Mouse (Mus musculus) testis, adult 2 months (tissue): ENCODE measurements around the gene Plaur. TPM values are rescaled to one million over a fixed set of nuclear protein-coding genes. Genes with fewer than 3 reads are reported as not detected.
"Not testable (repeated sequence)": the region's sequence is repeated elsewhere in the genome, so short reads cannot be mapped to it uniquely, and the experiment has no call there.

Source experiments
- H3K27ac ChIP-seq: fragments of 200-500 bp; 2 replicates; pipeline ENCODE4 v1.5.1; 2012; ENCODE audit warnings: low read depth, low read length; ENCODE audit not compliant: control insufficient read depth, insufficient read depth
- H3K27me3 ChIP-seq: fragments of 200-500 bp; 2 replicates; pipeline ENCODE4 v1.6.1; 2012; ENCODE audit warnings: mild to moderate bottlenecking, low read length, moderate library complexity; ENCODE audit not compliant: control insufficient read depth, insufficient read depth
- H3K36me3 ChIP-seq: fragments of 200-500 bp; 2 replicates; pipeline ENCODE4 v1.6.1; 2012; ENCODE audit warnings: mild to moderate bottlenecking, low read length; ENCODE audit not compliant: control insufficient read depth, insufficient read depth
- H3K4me1 ChIP-seq: fragments of 200-500 bp; 2 replicates; pipeline ENCODE4 v1.6.1; 2012; ENCODE audit warnings: low read length; ENCODE audit not compliant: control insufficient read depth, insufficient read depth
- H3K4me3 ChIP-seq: fragments of 200-500 bp; 2 replicates; pipeline ENCODE4 v1.5.1; 2012; ENCODE audit warnings: low read depth, mild to moderate bottlenecking, low read length, moderate library complexity, mixed read lengths; ENCODE audit not compliant: control insufficient read depth
- CTCF ChIP-seq: fragments of 200-500 bp; IDR thresholded peaks from 2 replicates; pipeline ENCODE4 v1.5.1; 2012; ENCODE audit warnings: low read depth, mild to moderate bottlenecking, inconsistent platforms, low read length, moderate library complexity; ENCODE audit not compliant: control insufficient read depth, insufficient read depth, insufficient replicate concordance
- POLR2A ChIP-seq: fragments of 200-500 bp; IDR thresholded peaks from 2 replicates; pipeline ENCODE4 v1.6.1; 2012; ENCODE audit warnings: low read depth, mild to moderate bottlenecking, inconsistent platforms, low read length, moderate library complexity; ENCODE audit not compliant: control insufficient read depth
- polyA plus RNA-seq: library from polyadenylated mRNA; depleted of rRNA; stranded (reverse); fragments of >200 nt; gene quantifications from 2 replicates; pipeline ENCODE4 v1.2.3, GENCODE M21; 2012; rRNA removed

Gene Plaur
- polyA plus RNA-seq, 1 experiment = not detected

- Histone ChIP-seq H3K4me1 (no peaks in the 10 kb centered on the region), H3K27ac (no peak overlapping the region), H3K27me3 (no peaks in the 10 kb centered on the region), H3K4me3 (no peak overlapping the region), H3K36me3 (no peaks in the 10 kb centered on the region)
- TF ChIP-seq CTCF (no peak), POLR2A (no peak)
Measured at GRCm38 (mm10) chr7:24517077-24517476, 54.8 kb downstream of the Plaur start.

DNA sequence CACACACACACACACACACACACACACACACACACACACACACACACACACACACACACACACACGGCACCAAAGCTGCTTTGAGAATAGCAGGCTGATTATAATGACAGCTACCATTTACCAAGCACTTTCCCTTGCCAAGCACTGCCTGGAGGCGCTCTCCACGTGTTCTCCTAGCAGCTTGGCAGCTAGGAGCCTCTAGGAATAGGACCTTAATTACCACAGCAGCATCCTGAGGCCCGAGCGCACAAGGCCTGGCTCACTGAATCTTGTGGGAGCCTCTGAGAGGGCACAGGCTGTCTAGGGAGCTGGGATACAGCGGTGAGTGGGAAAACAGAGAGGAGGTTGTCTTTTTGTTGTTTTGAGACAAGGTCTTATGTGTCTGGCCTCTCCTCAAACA lies 55.4 kb downstream of the Plaur start:
- Histone ChIP-seq H3K36me3 (no peaks in the 10 kb centered on the region), H3K4me3 (no peak overlapping the region), H3K4me1 (no peaks in the 10 kb centered on the region), H3K27me3 (no peaks in the 10 kb centered on the region), H3K27ac (no peak overlapping the region)
- TF ChIP-seq POLR2A (no peak), CTCF (no peak)

DNA sequence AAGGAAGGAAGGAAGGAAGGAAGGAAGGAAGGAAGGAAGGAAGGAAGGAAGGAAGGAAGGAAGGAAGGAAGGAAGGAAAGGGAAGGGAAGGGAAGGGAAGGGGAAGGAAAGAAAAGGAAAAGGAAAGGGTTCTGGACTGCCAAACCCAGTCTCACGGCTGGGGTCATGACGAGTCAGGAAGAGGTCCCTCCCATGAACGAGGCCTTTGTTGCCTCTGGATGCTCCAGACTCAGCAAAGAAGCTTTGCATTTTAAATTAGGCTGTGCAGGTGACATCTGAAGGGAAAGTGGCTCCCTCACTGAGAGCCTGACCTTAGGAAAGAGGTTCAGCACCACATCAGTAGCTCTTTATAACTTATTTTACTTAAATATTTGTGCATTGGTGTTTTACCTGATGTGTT lies 56.8 kb downstream of the Plaur start:
- H3K27me3 ChIP-seq = no peaks in the 10 kb centered on the region
- no peak overlapping the region for H3K4me3 ChIP-seq
- no peak overlapping the region for H3K27ac ChIP-seq
- TF ChIP-seq CTCF = no peak
- no peak for TF ChIP-seq POLR2A
- no peaks in the 10 kb centered on the region for H3K36me3 ChIP-seq
- H3K4me1 ChIP-seq = no peaks in the 10 kb centered on the region

DNA sequence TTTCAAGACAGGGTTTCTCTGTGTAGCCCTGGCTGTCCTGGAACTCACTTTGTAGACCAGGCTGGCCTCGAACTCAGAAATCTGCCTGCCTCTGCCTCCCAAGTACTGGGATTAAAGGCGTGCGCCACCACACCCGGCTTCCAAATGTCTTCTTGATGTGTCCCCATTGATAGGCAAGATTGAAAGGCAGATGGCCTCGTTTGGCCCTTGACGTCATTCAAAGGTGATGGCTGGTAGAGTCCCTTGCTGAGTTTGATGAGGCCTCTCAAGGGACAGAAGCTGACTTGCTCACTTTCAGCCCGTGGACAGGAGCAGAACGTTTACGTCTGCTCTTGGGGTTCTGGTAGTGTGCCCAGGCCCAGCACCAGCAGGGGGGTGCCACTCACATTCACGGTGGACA lies 57.8 kb downstream of the Plaur start:
- H3K27ac ChIP-seq, H3K4me1 ChIP-seq, H3K36me3 ChIP-seq, H3K27me3 ChIP-seq, H3K4me3 ChIP-seq: not testable (repeated sequence)

- no peaks in the 10 kb centered on the region for H3K4me1 ChIP-seq
- no peaks in the 10 kb centered on the region for H3K27me3 ChIP-seq
- H3K4me3 ChIP-seq = no peak overlapping the region
- TF ChIP-seq POLR2A (no peak), CTCF (no peak)
- no peak overlapping the region for H3K27ac ChIP-seq
- no peaks in the 10 kb centered on the region for H3K36me3 ChIP-seq
Measured at GRCm38 (mm10) chr7:24522805-24523204, 60.5 kb downstream of the Plaur start.

- H3K27ac ChIP-seq = no peak overlapping the region
- no peaks in the 10 kb centered on the region for H3K4me1 ChIP-seq
- no peaks in the 10 kb centered on the region for H3K36me3 ChIP-seq
- H3K4me3 ChIP-seq = no peak overlapping the region
- TF ChIP-seq CTCF (no peak), POLR2A (no peak)
- H3K27me3 ChIP-seq = no peaks in the 10 kb centered on the region
Measured at GRCm38 (mm10) chr7:24523723-24524122, 61.4 kb downstream of the Plaur start.

DNA sequence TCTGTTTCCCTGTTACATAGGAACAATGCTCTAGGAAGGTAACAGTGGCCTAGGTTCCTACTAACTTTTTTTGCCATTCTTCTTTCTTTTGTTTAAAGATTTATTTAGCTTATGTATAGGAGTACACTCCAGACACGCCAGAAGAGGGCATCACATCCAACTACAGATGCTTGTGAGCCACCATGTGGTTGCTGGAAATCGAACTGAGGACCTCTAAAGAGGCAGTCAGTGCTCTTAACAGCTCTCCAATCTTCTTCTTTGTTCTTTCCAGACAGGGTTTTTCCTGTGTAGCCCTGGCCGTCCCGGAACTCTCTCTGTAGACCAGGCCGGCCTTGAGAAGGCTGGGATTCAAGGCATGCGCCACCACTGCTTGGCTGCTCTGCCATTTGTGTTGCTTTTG lies 62.7 kb downstream of the Plaur start:
- Histone ChIP-seq H3K36me3 (no peaks in the 10 kb centered on the region), H3K27me3 (no peaks in the 10 kb centered on the region), H3K27ac (no peak overlapping the region), H3K4me1 (peaks cover 7% of the 10 kb centered on the region), H3K4me3 (no peak overlapping the region)
- TF ChIP-seq POLR2A (no peak), CTCF (no peak)

Other genes starting within 250 kb of the Plaur start
- 0.70 and 0.84 TPM in 2 replicates for gene Zfp109, start 224.9 kb upstream of the Plaur start, polyA plus RNA-seq
- gene Zfp108, start 207.7 kb upstream of the Plaur start, polyA plus RNA-seq = 0.26 and 0.31 TPM in 2 replicates
- 3.9 and 4.6 TPM in 2 replicates for gene Zfp93, start 192.1 kb upstream of the Plaur start, polyA plus RNA-seq
- gene Zfp61, start 161.3 kb upstream of the Plaur start, polyA plus RNA-seq = 12.1 and 12.4 TPM in 2 replicates
- 10.5 and 10.8 TPM in 2 replicates for gene Zfp94, start 145.8 kb upstream of the Plaur start, polyA plus RNA-seq
- 277 and 339 TPM in 2 replicates for gene Tescl, start 128.5 kb upstream of the Plaur start, polyA plus RNA-seq
- gene Lypd5, start 113.3 kb upstream of the Plaur start, polyA plus RNA-seq = 1.7 and 2.3 TPM in 2 replicates
- gene Kcnn4, start 92.2 kb upstream of the Plaur start, polyA plus RNA-seq = 2.5 and 3.8 TPM in 2 replicates
- gene Smg9, start 62.9 kb upstream of the Plaur start, polyA plus RNA-seq = 151 and 171 TPM in 2 replicates
- 1,510 and 1,812 TPM in 2 replicates for gene Irgc1, start 10.2 kb upstream of the Plaur start, polyA plus RNA-seq
- gene Cadm4, start 19.5 kb downstream of the Plaur start, polyA plus RNA-seq = 1.8 and 2.5 TPM in 2 replicates
- gene Zfp428, start 44.5 kb downstream of the Plaur start, polyA plus RNA-seq = 16.8 and 20.3 TPM in 2 replicates
- gene AC161166.1, start 50.0 kb downstream of the Plaur start, polyA plus RNA-seq = 144 and 154 TPM in 2 replicates
- gene Irgq, start 68.2 kb downstream of the Plaur start, polyA plus RNA-seq = 2.2 and 2.4 TPM in 2 replicates
- 18.3 and 20.2 TPM in 2 replicates for gene Pinlyp, start 83.6 kb downstream of the Plaur start, polyA plus RNA-seq
- gene Xrcc1, start 83.8 kb downstream of the Plaur start, polyA plus RNA-seq = 69.4 and 79.8 TPM in 2 replicates
- 1.3 and 1.5 TPM in 2 replicates for gene Ethe1, start 125.1 kb downstream of the Plaur start, polyA plus RNA-seq
- 0.04 and 0.06 TPM in 2 replicates for gene Zfp575, start 125.2 kb downstream of the Plaur start, polyA plus RNA-seq
- 0.52 and 0.85 TPM in 2 replicates for gene Phldb3, start 148.3 kb downstream of the Plaur start, polyA plus RNA-seq
- 0.06 and 0.16 TPM in 2 replicates for gene Lypd3, start 174.1 kb downstream of the Plaur start, polyA plus RNA-seq
- 418 and 545 TPM in 2 replicates for gene Tex101, start 214.2 kb downstream of the Plaur start, polyA plus RNA-seq
- 97.9 and 114 TPM in 2 replicates for gene BC049730, start 246.8 kb downstream of the Plaur start, polyA plus RNA-seq